Mouse (Mus musculus): ENCODE measurements at regions not wholly inside any gene's neighbourhood (a gene's known extent, or its start where the extent isn't known, plus 50 kb on each side); places are given as distances from the start of the nearest gene placed in this dataset.
"Not testable (repeated sequence)": the region's sequence is repeated elsewhere in the genome, so short reads cannot be mapped to it uniquely, and the experiment has no call there.

DNA sequence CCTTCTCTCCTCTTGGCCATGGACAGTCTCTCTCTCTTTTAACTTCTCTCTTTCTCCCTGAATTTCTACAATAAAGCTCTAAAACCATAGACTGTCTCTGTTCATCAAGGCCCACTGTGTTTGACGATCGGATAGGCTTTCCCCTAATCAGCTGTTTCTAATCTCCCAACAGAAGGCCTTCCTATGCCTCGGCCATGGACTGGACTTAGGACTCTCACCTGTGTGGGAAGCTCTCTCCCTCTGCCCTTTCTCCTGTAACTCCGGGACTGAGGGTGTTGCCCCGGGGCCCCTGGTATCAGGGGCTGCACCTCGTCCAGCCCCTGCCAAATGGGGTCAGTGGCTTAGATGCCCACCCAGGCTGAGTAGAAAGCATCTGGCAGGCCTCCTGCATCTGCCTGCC lies 713.0 kb downstream of the Rapgef2 start:
- DNase-seq (ENCODE audit: low spot score), result no peak

DNA sequence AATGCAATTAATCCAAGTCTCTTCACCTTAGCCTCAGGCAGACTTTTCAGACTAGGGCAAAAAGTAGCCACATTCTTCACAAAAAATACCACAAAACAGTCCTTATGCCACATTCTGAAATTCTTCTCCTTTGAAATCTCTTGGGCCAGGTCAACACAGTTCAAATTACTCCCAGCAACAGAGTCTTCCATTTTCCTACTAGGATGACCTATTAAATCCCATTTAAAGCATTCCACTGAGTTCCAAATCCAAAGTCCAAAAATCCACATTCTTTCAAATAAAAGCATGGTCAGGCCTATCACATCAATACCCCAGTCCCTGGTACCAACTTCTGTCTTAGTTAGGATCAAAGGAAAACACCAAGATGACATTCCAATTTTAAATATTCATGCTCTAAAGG lies 721.4 kb downstream of the Rapgef2 start:
- DNase-seq (ENCODE audit: low spot score), result not testable (repeated sequence)
